Mouse (Mus musculus) liver, embryonic 14.5 days (tissue): ENCODE measurements at regions not wholly inside any gene's neighbourhood (a gene's known extent, or its start where the extent isn't known, plus 50 kb on each side); places are given as distances from the start of the nearest gene placed in this dataset.

Experiments used
- ATAC-seq: fragments of 200-750 bp; cut with Nextera tagmentation; 2 replicates; pipeline ENCODE4 v1.8.0; 2017; ENCODE audit warnings: moderate number of reproducible peaks, mild to moderate bottlenecking, moderate library complexity; ENCODE audit not compliant: insufficient read depth
- DNase-seq, 3 experiments: peaks; one replicate each; pipeline ENCODE4 v3.0.0-alpha.2; 2012 to 2013; ENCODE audit warnings: low read depth in 3 of 3, low spot score in 3 of 3
- H3K27ac ChIP-seq: fragments of 300-500 bp; sonication (generic); 2 replicates; pipeline ENCODE4 v1.5.1; 2014; ENCODE audit warnings: moderate library complexity, mild to moderate bottlenecking, control low read depth, inconsistent platforms
- H3K27me3 ChIP-seq: fragments of 300-500 bp; sonication (generic); 2 replicates; pipeline ENCODE4 v1.6.1; 2014; ENCODE audit warnings: mild to moderate bottlenecking, low read length, moderate library complexity; ENCODE audit not compliant: control insufficient read depth, insufficient read depth
- H3K36me3 ChIP-seq: fragments of 300-500 bp; sonication (generic); replicated peaks from 2 replicates; pipeline ENCODE4 v1.6.1; 2014; ENCODE audit warnings: low read depth; ENCODE audit not compliant: control insufficient read depth, insufficient read depth
- H3K4me1 ChIP-seq, 2 experiments: fragments of 200-500 bp in 1 of 2; fragments of 300-500 bp in 1 of 2; sonication (generic) in 1 of 2; replicated peaks; 2 replicates each; pipeline ENCODE4 v1.6.1; 2012 to 2014; ENCODE audit warnings: antibody characterized with exemption in 1 of 2, inconsistent platforms in 1 of 2, low read length in 1 of 2; ENCODE audit not compliant: control insufficient read depth in 2 of 2, insufficient read depth in 2 of 2
- H3K4me2 ChIP-seq: fragments of 300-500 bp; sonication (generic); 2 replicates; pipeline ENCODE4 v1.6.1; 2014; ENCODE audit warnings: low read depth, mild to moderate bottlenecking, control low read depth, moderate library complexity
- H3K4me3 ChIP-seq, 2 experiments: fragments of 200-500 bp in 1 of 2; fragments of 300-500 bp in 1 of 2; sonication (generic) in 1 of 2; 2 replicates each; pipeline ENCODE4 v1.5.1; 2012 to 2014; ENCODE audit warnings: low read depth in 2 of 2, low read length in 2 of 2, mild to moderate bottlenecking in 2 of 2, control low read depth in 1 of 2, inconsistent platforms in 1 of 2, moderate library complexity in 1 of 2; ENCODE audit not compliant: insufficient read depth in 1 of 2
- H3K9ac ChIP-seq: fragments of 300-500 bp; sonication (generic); replicated peaks from 2 replicates; pipeline ENCODE4 v1.6.1; 2014; ENCODE audit warnings: mild to moderate bottlenecking, control low read depth, moderate library complexity
- H3K9me3 ChIP-seq: fragments of 300-500 bp; sonication (generic); 2 replicates; pipeline ENCODE4 v1.6.1; 2016; ENCODE audit warnings: low read length, mixed read lengths; ENCODE audit not compliant: control insufficient read depth
- CTCF ChIP-seq: IDR thresholded peaks from 2 replicates; pipeline ENCODE4 v1.5.1; 2016; ENCODE audit warnings: antibody characterized with exemption, low read depth, control low read depth
- EP300 ChIP-seq: IDR thresholded peaks from 2 replicates; pipeline ENCODE4 v1.6.1; 2016; ENCODE audit warnings: antibody characterized with exemption, low read depth
- WGBS: fragments of 180-500 bp; shearing (Covaris S2); extraction: QIAGEN DNeasy Blood & Tissue Kit; methylation state at CpG from one replicate; pipeline ENCODE4 v1.1.7; 2014; ENCODE audit not compliant: insufficient replicate concordance; 5-methylcytosine and 5-hydroxymethylcytosine counted together

DNA sequence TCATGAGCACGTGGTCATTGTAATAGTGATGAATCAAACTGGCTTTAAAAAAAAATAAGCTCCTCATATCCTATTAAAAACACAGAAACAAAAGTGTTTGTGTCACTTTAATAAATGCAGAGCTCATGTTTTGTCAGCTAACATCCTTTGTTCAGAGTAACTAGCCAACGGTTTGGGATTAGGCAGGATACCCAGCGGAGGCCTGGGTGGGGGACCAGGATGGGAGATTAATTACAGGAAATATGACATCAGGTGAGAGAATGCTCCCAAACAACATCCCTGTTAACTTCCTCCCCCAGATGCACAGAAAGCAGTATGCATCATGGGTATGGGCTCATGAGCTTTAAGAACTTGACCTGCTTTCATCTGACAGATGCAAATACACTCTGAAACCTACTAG is 109.1 kb downstream of the H2al2a start:
- no peak for ATAC-seq

GRCm38 (mm10) chr2:17882389-17882788 is 114.4 kb downstream of the H2al2a start:
- Histone ChIP-seq H3K9me3 (no peaks in the 10 kb centered on the region), H3K4me3 (no peak overlapping the region), H3K4me2 (no peak overlapping the region), H3K27ac (no peak overlapping the region), H3K9ac (no peak overlapping the region), H3K36me3 (no peaks in the 10 kb centered on the region), H3K4me1 (no peaks in the 10 kb centered on the region), H3K27me3 (no peaks in the 10 kb centered on the region)
- ATAC-seq (no peak), DNase-seq (no peak)
- TF ChIP-seq CTCF (no peak), EP300 (no peak)
- WGBS, result 56% methylated on average over 12 of the region's 12 CpGs

More for the DNA sequence above, 109.1 kb downstream of the H2al2a start:
- WGBS, result 45% methylated on average over 3 of the region's 3 CpGs
- no peaks in the 10 kb centered on the region for H3K36me3 ChIP-seq
- H3K9me3 ChIP-seq, result no peaks in the 10 kb centered on the region
- no peaks in the 10 kb centered on the region for H3K27me3 ChIP-seq
- no peak overlapping the region for H3K9ac ChIP-seq
- H3K4me3 ChIP-seq, result no peak overlapping the region
- H3K4me2 ChIP-seq, result no peak overlapping the region
- no peaks in the 10 kb centered on the region for H3K4me1 ChIP-seq
- no peak overlapping the region for H3K27ac ChIP-seq
- TF ChIP-seq CTCF (no peak), EP300 (no peak)
- DNase-seq, result no peak

GRCm38 (mm10) chr2:17880800-17881717 is 115.7 kb downstream of the H2al2a start:
- Histone ChIP-seq H3K27ac (no peak overlapping the region), H3K36me3 (no peaks in the 10 kb centered on the region), H3K4me2 (no peak overlapping the region), H3K9ac (no peak overlapping the region), H3K4me3 (no peak overlapping the region), H3K27me3 (no peaks in the 10 kb centered on the region), H3K4me1 (no peaks in the 10 kb centered on the region), H3K9me3 (no peaks in the 10 kb centered on the region)
- ATAC-seq, result no peak
- TF ChIP-seq CTCF (no peak), EP300 (no peak)
- DNase-seq, result no peak
- 57% methylated on average over 11 of the region's 11 CpGs for WGBS

- Histone ChIP-seq H3K4me3 (no peak overlapping the region), H3K4me2 (no peak overlapping the region), H3K27ac (no peak overlapping the region), H3K4me1 (no peaks in the 10 kb centered on the region), H3K9ac (no peak overlapping the region), H3K27me3 (no peaks in the 10 kb centered on the region), H3K9me3 (no peaks in the 10 kb centered on the region), H3K36me3 (no peaks in the 10 kb centered on the region)
- TF ChIP-seq EP300, result no peak
- no peak for TF ChIP-seq CTCF
- 59% methylated on average over 1 of the region's 1 CpGs for WGBS
- no peak for DNase-seq
- ATAC-seq, result no peak
Measured at GRCm38 (mm10) chr2:17877901-17878300, 118.9 kb downstream of the H2al2a start.

GRCm38 (mm10) chr2:17876942-17877341 is 119.8 kb downstream of the H2al2a start:
- DNase-seq (no peak), ATAC-seq (no peak)
- no peak overlapping the region for H3K9ac ChIP-seq
- no peak for TF ChIP-seq CTCF
- TF ChIP-seq EP300, result no peak
- no peaks in the 10 kb centered on the region for H3K4me1 ChIP-seq
- WGBS, result 68% methylated on average over 3 of the region's 3 CpGs
- H3K27me3 ChIP-seq, result no peaks in the 10 kb centered on the region
- H3K4me3 ChIP-seq, result no peak overlapping the region
- H3K27ac ChIP-seq, result no peak overlapping the region
- no peak overlapping the region for H3K4me2 ChIP-seq
- H3K9me3 ChIP-seq, result no peaks in the 10 kb centered on the region
- no peaks in the 10 kb centered on the region for H3K36me3 ChIP-seq
